Mouse (Mus musculus): Measurements from ENCODE around the gene Spsb4. TPM values are rescaled to one million over a fixed set of nuclear protein-coding genes. Genes with fewer than 3 reads are reported as not detected.

Gene Spsb4
- polyA plus RNA-seq, 1 experiment from 2014 or later = 8.4 TPM

- WGBS (ENCODE audit: missing documents) = 88% methylated on average over 5 of the region's 5 CpGs
- no peak overlapping the region for H3K27ac ChIP-seq
- no peak overlapping the region for H3K4me3 ChIP-seq (ENCODE audit: inconsistent target)
- no peaks in the 10 kb centered on the region for H3K36me3 ChIP-seq (ENCODE audit: inconsistent target)
- no peaks in the 10 kb centered on the region for H3K79me2 ChIP-seq (ENCODE audit: inconsistent target)
Observed at GRCm38 (mm10) chr9:96893582-96893981, 125.1 kb downstream of the Spsb4 start.

Other genes with a start within 250 kb of the Spsb4 start
- 0.19 to 1.3 TPM (median 0.67 TPM) in 3 replicates for gene Pxylp1, start 126.2 kb downstream of the Spsb4 start, polyA plus RNA-seq (2018)
- 26.4 to 34.9 TPM (median 30.1 TPM) in 3 replicates for gene Slc25a36, start 92.3 kb upstream of the Spsb4 start, polyA plus RNA-seq (2018)